Mouse (Mus musculus): ENCODE results near the gene Nav2. TPM values are rescaled to one million over a fixed set of nuclear protein-coding genes. Genes with fewer than 3 reads are reported as not detected.

Nav2 gene
- polyA plus RNA-seq, 1 experiment from 2014 or later = 36.1 TPM

DNA sequence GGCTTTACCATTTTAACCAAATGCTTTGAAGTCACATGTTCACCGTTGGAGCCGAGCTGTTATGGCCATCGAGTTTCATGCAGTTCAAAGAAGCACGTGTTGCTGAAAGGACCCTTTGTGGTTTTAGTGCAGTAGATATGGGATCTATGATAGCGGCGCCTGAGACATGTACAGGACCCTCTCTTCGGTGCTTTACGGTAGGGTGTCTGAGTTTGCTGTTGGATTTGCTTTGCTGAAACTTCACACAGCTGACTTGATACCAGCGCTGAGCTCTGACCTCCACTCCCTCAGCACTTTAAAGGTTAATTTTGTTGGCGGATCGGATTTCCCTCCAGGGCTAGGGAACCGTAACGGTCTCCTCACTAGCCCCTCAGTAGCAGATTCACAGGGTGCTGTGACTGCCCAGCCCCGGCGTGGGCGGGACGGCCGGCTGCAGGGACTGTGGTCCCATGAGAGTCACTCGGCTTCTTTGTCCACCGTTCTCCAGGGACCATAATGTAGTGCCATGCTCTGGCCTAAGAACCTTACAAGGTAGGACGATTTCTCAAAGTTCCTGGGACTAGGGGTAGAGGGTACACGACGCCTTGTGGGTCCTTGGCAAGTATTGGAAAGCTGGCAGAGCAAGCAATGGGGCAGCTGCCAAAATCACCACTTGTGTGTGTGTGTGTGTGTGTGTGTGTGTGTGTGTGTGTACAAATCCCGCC lies 614.0 kb downstream of the Nav2 start:
- no peaks in the 10 kb centered on the region for H3K9me3 ChIP-seq (ENCODE audit: control insufficient read depth, low read length)
- no peaks in the 10 kb centered on the region for H3K27me3 ChIP-seq (ENCODE audit: control insufficient read depth, insufficient read depth, low read length)
- H3K4me1 ChIP-seq (replicated peaks; ENCODE audit: control insufficient read depth, insufficient read depth, low read length) = peaks cover 11% of the 10 kb centered on the region; the same call in 1 of the 2 replicates
- DNase-seq (ENCODE audit: low spot score) = peak; percentile 74
- peak overlapping the region; percentile 28 for H3K4me3 ChIP-seq (ENCODE audit: low read depth, low read length)
- no peak overlapping the region for H3K27ac ChIP-seq (ENCODE audit: low read depth, low read length)
- peak overlapping the region; percentile 50 for H3K4me2 ChIP-seq (replicated peaks; ENCODE audit: low read depth, low read length)
- 1% methylated on average over 24 of the region's 24 CpGs for WGBS
- peak; percentile 73 for ATAC-seq (ENCODE audit: low FRiP score)
- no peaks in the 10 kb centered on the region for H3K36me3 ChIP-seq (ENCODE audit: control insufficient read depth, insufficient read depth, low read length)
- H3K9ac ChIP-seq (ENCODE audit: low read depth, low read length) = no peak overlapping the region

- H3K4me3 ChIP-seq (ENCODE audit: low read depth, low read length) = peak overlapping the region; percentile 28; the same call in 1 of the 2 replicates
- WGBS = 12% methylated on average over 4 of the region's 4 CpGs
- ATAC-seq (ENCODE audit: low FRiP score) (0 out of 2 replicates have a peak, but pooled peaks have one; percentile 7), DNase-seq (ENCODE audit: low spot score) (no peak)
- no peaks in the 10 kb centered on the region for H3K9me3 ChIP-seq (ENCODE audit: control insufficient read depth, low read length)
- no peak overlapping the region for H3K27ac ChIP-seq (ENCODE audit: low read depth, low read length)
- peak overlapping the region; percentile 50 for H3K4me2 ChIP-seq (replicated peaks; ENCODE audit: low read depth, low read length)
- H3K9ac ChIP-seq (ENCODE audit: low read depth, low read length) = no peak overlapping the region
- H3K4me1 ChIP-seq (replicated peaks; ENCODE audit: control insufficient read depth, insufficient read depth, low read length) = peaks cover 11% of the 10 kb centered on the region; the same call in 1 of the 2 replicates
- no peaks in the 10 kb centered on the region for H3K36me3 ChIP-seq (ENCODE audit: control insufficient read depth, insufficient read depth, low read length)
- no peaks in the 10 kb centered on the region for H3K27me3 ChIP-seq (ENCODE audit: control insufficient read depth, insufficient read depth, low read length)
Observed at GRCm38 (mm10) chr7:49523115-49523445, 614.6 kb downstream of the Nav2 start.

- H3K4me1 ChIP-seq (replicated peaks; ENCODE audit: control insufficient read depth, insufficient read depth, low read length) = peaks cover 11% of the 10 kb centered on the region; the same call in 1 of the 2 replicates
- ATAC-seq (ENCODE audit: low FRiP score) (no peak), DNase-seq (ENCODE audit: low spot score) (peak; percentile 35)
- no peak overlapping the region for H3K4me2 ChIP-seq (replicated peaks; ENCODE audit: low read depth, low read length)
- no peaks in the 10 kb centered on the region for H3K27me3 ChIP-seq (ENCODE audit: control insufficient read depth, insufficient read depth, low read length)
- H3K4me3 ChIP-seq (ENCODE audit: low read depth, low read length) = no peak overlapping the region
- H3K9me3 ChIP-seq (ENCODE audit: control insufficient read depth, low read length) = no peaks in the 10 kb centered on the region
- H3K27ac ChIP-seq (ENCODE audit: low read depth, low read length) = no peak overlapping the region
- whole genome bisulfite sequencing = 34% methylated on average over 5 of the region's 5 CpGs
- no peaks in the 10 kb centered on the region for H3K36me3 ChIP-seq (ENCODE audit: control insufficient read depth, insufficient read depth, low read length)
- H3K9ac ChIP-seq (ENCODE audit: low read depth, low read length) = no peak overlapping the region
Observed at GRCm38 (mm10) chr7:49523729-49524128, 615.2 kb downstream of the Nav2 start.

DNA sequence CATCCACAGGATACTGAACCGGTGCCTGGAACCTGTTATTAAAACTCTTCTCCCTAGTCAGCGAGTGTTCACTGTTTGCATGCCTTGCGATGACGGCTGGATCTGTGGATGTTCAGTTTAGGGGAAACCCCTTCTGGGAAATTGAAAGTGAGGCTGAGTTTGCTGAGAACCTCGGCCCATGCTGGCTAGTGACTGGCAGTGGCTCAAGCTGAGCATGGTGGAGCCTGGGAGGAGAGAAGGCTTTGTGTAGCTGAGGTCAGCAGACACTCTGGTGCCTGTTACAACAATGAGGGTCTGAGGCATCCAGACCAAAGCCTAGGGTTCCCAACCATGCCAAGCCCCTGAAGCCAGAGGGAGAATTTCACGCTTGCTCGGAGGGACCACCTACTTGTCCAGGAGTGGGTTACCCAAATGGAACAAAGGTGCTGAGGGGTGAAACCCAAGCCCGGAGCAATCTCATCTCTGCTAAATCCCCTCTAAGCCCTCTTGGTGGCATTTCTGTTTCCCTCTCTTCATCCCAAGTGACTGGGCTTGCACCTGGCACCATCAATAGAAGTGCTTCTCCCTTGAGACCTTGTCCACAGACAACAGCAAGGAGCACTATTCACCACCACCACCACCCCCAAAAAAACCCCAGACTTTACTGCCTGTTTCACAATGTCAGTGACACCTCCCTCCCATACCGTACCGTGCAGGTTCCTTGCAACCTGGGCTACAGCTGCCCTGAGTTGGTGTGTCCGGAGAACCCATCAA lies 617.0 kb downstream of the Nav2 start:
- DNase-seq (ENCODE audit: low spot score) (no peak), ATAC-seq (ENCODE audit: low FRiP score) (no peak)
- Histone ChIP-seq H3K9ac (ENCODE audit: low read depth, low read length) (no peak overlapping the region), H3K4me3 (ENCODE audit: low read depth, low read length) (no peak overlapping the region), H3K27me3 (ENCODE audit: control insufficient read depth, insufficient read depth, low read length) (no peaks in the 10 kb centered on the region), H3K27ac (ENCODE audit: low read depth, low read length) (no peak overlapping the region), H3K4me2 (replicated peaks; ENCODE audit: low read depth, low read length) (no peak overlapping the region), H3K4me1 (replicated peaks; ENCODE audit: control insufficient read depth, insufficient read depth, low read length) (peaks cover 11% of the 10 kb centered on the region; the same call in 1 of the 2 replicates), H3K9me3 (ENCODE audit: control insufficient read depth, low read length) (no peaks in the 10 kb centered on the region), H3K36me3 (ENCODE audit: control insufficient read depth, insufficient read depth, low read length) (no peaks in the 10 kb centered on the region)
- WGBS = 64% methylated on average over 11 of the region's 11 CpGs

DNA sequence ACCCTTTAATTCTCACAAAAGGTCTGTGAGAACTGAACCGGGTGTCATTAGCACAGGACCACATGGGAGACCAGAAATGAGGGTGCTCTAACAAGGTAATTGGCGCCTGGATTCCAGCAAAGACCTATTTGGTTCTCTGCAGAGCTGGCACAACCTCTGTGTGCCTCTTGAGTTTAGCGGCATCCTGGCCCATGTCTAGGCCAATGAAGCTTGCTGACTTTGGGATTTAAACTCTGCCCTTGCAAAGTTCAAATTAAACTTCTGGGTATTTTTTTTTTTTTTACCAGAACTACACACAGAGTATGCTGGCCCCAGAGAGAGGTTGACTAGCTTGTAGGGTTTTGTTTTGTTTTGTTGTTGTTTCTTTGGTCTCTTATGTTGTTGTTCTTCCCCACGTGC lies 617.6 kb downstream of the Nav2 start:
- Histone ChIP-seq H3K9me3 (ENCODE audit: control insufficient read depth, low read length) (no peaks in the 10 kb centered on the region), H3K27me3 (ENCODE audit: control insufficient read depth, insufficient read depth, low read length) (no peaks in the 10 kb centered on the region), H3K36me3 (ENCODE audit: control insufficient read depth, insufficient read depth, low read length) (no peaks in the 10 kb centered on the region), H3K9ac (ENCODE audit: low read depth, low read length) (no peak overlapping the region), H3K4me2 (replicated peaks; ENCODE audit: low read depth, low read length) (no peak overlapping the region), H3K4me1 (replicated peaks; ENCODE audit: control insufficient read depth, insufficient read depth, low read length) (peaks cover 11% of the 10 kb centered on the region; the same call in 1 of the 2 replicates), H3K27ac (ENCODE audit: low read depth, low read length) (no peak overlapping the region), H3K4me3 (ENCODE audit: low read depth, low read length) (no peak overlapping the region)
- DNase-seq (ENCODE audit: low spot score) (no peak), ATAC-seq (ENCODE audit: low FRiP score) (no peak)
- WGBS = 82% methylated on average over 4 of the region's 4 CpGs

GRCm38 (mm10) chr7:49527495-49527894 lies 619.0 kb downstream of the Nav2 start:
- Histone ChIP-seq H3K4me3 (ENCODE audit: low read depth, low read length) (no peak overlapping the region), H3K27me3 (ENCODE audit: control insufficient read depth, insufficient read depth, low read length) (no peaks in the 10 kb centered on the region), H3K4me2 (replicated peaks; ENCODE audit: low read depth, low read length) (no peak overlapping the region), H3K9me3 (ENCODE audit: control insufficient read depth, low read length) (no peaks in the 10 kb centered on the region), H3K9ac (ENCODE audit: low read depth, low read length) (no peak overlapping the region), H3K27ac (ENCODE audit: low read depth, low read length) (no peak overlapping the region), H3K4me1 (replicated peaks; ENCODE audit: control insufficient read depth, insufficient read depth, low read length) (peaks cover 11% of the 10 kb centered on the region; the same call in 1 of the 2 replicates), H3K36me3 (ENCODE audit: control insufficient read depth, insufficient read depth, low read length) (no peaks in the 10 kb centered on the region)
- ATAC-seq (ENCODE audit: low FRiP score) (no peak), DNase-seq (ENCODE audit: low spot score) (no peak)
- 12% methylated on average over 4 of the region's 4 CpGs for WGBS

GRCm38 (mm10) chr7:49527925-49528324 lies 619.4 kb downstream of the Nav2 start:
- no peak overlapping the region for H3K4me3 ChIP-seq (ENCODE audit: low read depth, low read length)
- ATAC-seq (ENCODE audit: low FRiP score) (no peak), DNase-seq (ENCODE audit: low spot score) (no peak)
- 11% methylated on average over 4 of the region's 4 CpGs for WGBS
- H3K36me3 ChIP-seq (ENCODE audit: control insufficient read depth, insufficient read depth, low read length) = no peaks in the 10 kb centered on the region
- no peaks in the 10 kb centered on the region for H3K27me3 ChIP-seq (ENCODE audit: control insufficient read depth, insufficient read depth, low read length)
- no peak overlapping the region for H3K27ac ChIP-seq (ENCODE audit: low read depth, low read length)
- no peak overlapping the region for H3K4me2 ChIP-seq (replicated peaks; ENCODE audit: low read depth, low read length)
- no peaks in the 10 kb centered on the region for H3K9me3 ChIP-seq (ENCODE audit: control insufficient read depth, low read length)
- H3K4me1 ChIP-seq (replicated peaks; ENCODE audit: control insufficient read depth, insufficient read depth, low read length) = peaks cover 6% of the 10 kb centered on the region; the same call in 1 of the 2 replicates
- no peak overlapping the region for H3K9ac ChIP-seq (ENCODE audit: low read depth, low read length)

- DNase-seq (ENCODE audit: low spot score) = no peak
- Histone ChIP-seq H3K9me3 (ENCODE audit: control insufficient read depth, low read length) (no peaks in the 10 kb centered on the region), H3K4me3 (ENCODE audit: low read depth, low read length) (no peak overlapping the region), H3K4me2 (replicated peaks; ENCODE audit: low read depth, low read length) (no peak overlapping the region), H3K27ac (ENCODE audit: low read depth, low read length) (no peak overlapping the region), H3K27me3 (ENCODE audit: control insufficient read depth, insufficient read depth, low read length) (no peaks in the 10 kb centered on the region), H3K9ac (ENCODE audit: low read depth, low read length) (no peak overlapping the region), H3K4me1 (replicated peaks; ENCODE audit: control insufficient read depth, insufficient read depth, low read length) (no peaks in the 10 kb centered on the region; the same call in 1 of the 2 replicates), H3K36me3 (ENCODE audit: control insufficient read depth, insufficient read depth, low read length) (no peaks in the 10 kb centered on the region)
- 82% methylated on average over 2 of the region's 2 CpGs for WGBS
- ATAC-seq (ENCODE audit: low FRiP score) = no peak
Observed at GRCm38 (mm10) chr7:49529498-49529897, 621.0 kb downstream of the Nav2 start.

Data from hindbrain, embryonic 11.5 days (tissue).